In the genomic region with DNA sequence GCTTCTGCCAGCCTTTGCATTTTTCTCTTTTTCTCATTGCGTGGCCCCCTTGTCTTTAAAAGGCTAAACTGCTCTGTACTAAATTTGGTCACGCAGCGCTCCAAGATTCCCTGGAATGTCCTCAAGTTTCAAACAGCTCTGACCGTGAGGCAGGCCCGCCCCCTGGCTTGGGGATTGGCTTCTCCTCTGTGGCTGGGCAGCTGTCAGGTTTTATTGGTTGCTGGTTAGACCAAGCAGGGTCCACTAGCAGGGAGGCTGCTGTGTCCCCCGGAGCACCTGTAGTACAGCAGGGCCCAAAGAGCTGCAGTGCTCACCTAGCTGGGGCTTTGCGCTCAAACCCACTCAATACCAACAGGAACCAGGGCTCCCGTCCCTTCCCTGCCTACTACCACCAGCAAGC, we compare ENCODE assay signal across 9 mouse cellular contexts. TPM values are rescaled to one million over a fixed set of nuclear protein-coding genes. Genes with fewer than 3 reads are reported as not detected.
DNase-seq lines count a peak whose midpoint lies in the region; ATAC-seq and TF ChIP-seq lines count a peak whose summit lies in the region.
"Had no signal": no experiment of that assay in that cellular context is flagged by ENCODE, and none has a peak within 500 bp of the region (broad histone marks: within the 10 kb centered on the region; RNA-seq: fewer than 3 reads in every experiment).

TSS of gene Lmod1 (plus strand) at position 237 of the 400 bp plus-strand sequence.

- H3K4me1 ChIP-seq in midbrain, embryonic 10.5 days: peaks cover 11% of the 10 kb centered on the region
- no peaks in the 10 kb centered on the region for H3K4me1 ChIP-seq in midbrain, embryonic 16.5 days (ENCODE audit: control insufficient read depth, insufficient read depth, low read length)
- H3K4me1 ChIP-seq in embryonic facial prominence, embryonic 15.5 days: peaks cover 15% of the 10 kb centered on the region
- H3K4me1 ChIP-seq in intestine, embryonic 14.5 days (replicated peaks; ENCODE audit: control insufficient read depth, insufficient read depth, low read length): 0 out of 2 replicates have a peak, but pooled peaks cover 3% of the 10 kb centered on the region
- H3K4me1 ChIP-seq in lung, embryonic 14.5 days (ENCODE audit: insufficient read depth): no peaks in the 10 kb centered on the region
- H3K4me1 ChIP-seq: liver, embryonic 15.5 days had no signal

- peaks cover 16% of the 10 kb centered on the region; the same call in 1 of the 2 replicates for H3K27me3 ChIP-seq in midbrain, embryonic 10.5 days (ENCODE audit: low read depth, poor library complexity, severe bottlenecking)
- H3K27me3 ChIP-seq in midbrain, embryonic 16.5 days (ENCODE audit: control insufficient read depth, insufficient read depth, low read depth, low read length): no peaks in the 10 kb centered on the region; the same call in 1 of the 2 replicates
- 0 out of 2 replicates have a peak, but pooled peaks cover 4% of the 10 kb centered on the region for H3K27me3 ChIP-seq in embryonic facial prominence, embryonic 15.5 days
- no peaks in the 10 kb centered on the region for H3K27me3 ChIP-seq in intestine, embryonic 14.5 days (replicated peaks; ENCODE audit: control insufficient read depth, insufficient read depth, low read length)
- H3K27me3 ChIP-seq in lung, embryonic 14.5 days (ENCODE audit: insufficient read depth, low read length): no peaks in the 10 kb centered on the region

- peak; percentile 6; the same call in 1 of the 2 replicates for TF ChIP-seq CTCF in lung, embryonic 14.5 days (IDR thresholded peaks at IDR 0.05; ENCODE audit: low read depth)

- H3K27ac ChIP-seq in midbrain, embryonic 10.5 days (replicated peaks): no peak within 1 kb of the TSS; the same call in 1 of the 2 replicates
- no peak within 1 kb of the TSS for H3K27ac ChIP-seq in midbrain, embryonic 16.5 days (ENCODE audit: low read length)
- H3K27ac ChIP-seq in embryonic facial prominence, embryonic 15.5 days (replicated peaks): peak within 1 kb of the TSS; percentile 51; the same call in 1 of the 2 replicates
- H3K27ac ChIP-seq in intestine, embryonic 14.5 days (ENCODE audit: low read depth): peak within 1 kb of the TSS; percentile 75
- H3K27ac ChIP-seq in lung, embryonic 14.5 days (ENCODE audit: low read depth): peak within 1 kb of the TSS; percentile 75
- H3K27ac ChIP-seq: liver, embryonic 15.5 days had no signal

- H3K36me3 ChIP-seq in midbrain, embryonic 10.5 days: no peaks in the 10 kb centered on the region
- no peaks in the 10 kb centered on the region for H3K36me3 ChIP-seq in midbrain, embryonic 16.5 days (ENCODE audit: control insufficient read depth, insufficient read depth, low read length)
- no peaks in the 10 kb centered on the region for H3K36me3 ChIP-seq in embryonic facial prominence, embryonic 15.5 days
- H3K36me3 ChIP-seq in intestine, embryonic 14.5 days (ENCODE audit: control insufficient read depth, insufficient read depth, low read length): no peaks in the 10 kb centered on the region
- H3K36me3 ChIP-seq in lung, embryonic 14.5 days (ENCODE audit: insufficient read depth): no peaks in the 10 kb centered on the region
- H3K36me3 ChIP-seq: liver, embryonic 15.5 days had no signal

- H3K9ac ChIP-seq in midbrain, embryonic 16.5 days (ENCODE audit: low read depth, low read length): no peak within 1 kb of the TSS
- H3K9ac ChIP-seq in embryonic facial prominence, embryonic 15.5 days: no peak within 1 kb of the TSS
- peak within 1 kb of the TSS; percentile 52 for H3K9ac ChIP-seq in intestine, embryonic 14.5 days (ENCODE audit: low read length)
- H3K9ac ChIP-seq in lung, embryonic 14.5 days: peak within 1 kb of the TSS; percentile 40; the same call in 1 of the 2 replicates
- H3K9ac ChIP-seq: liver, embryonic 15.5 days had no signal

- no peak within 1 kb of the TSS for H3K4me2 ChIP-seq in midbrain, embryonic 16.5 days (ENCODE audit: low read length)
- peak within 1 kb of the TSS; percentile 41 for H3K4me2 ChIP-seq in embryonic facial prominence, embryonic 15.5 days (replicated peaks)
- peak within 1 kb of the TSS; percentile 40 for H3K4me2 ChIP-seq in intestine, embryonic 14.5 days (ENCODE audit: low read length)
- peak within 1 kb of the TSS; percentile 45 for H3K4me2 ChIP-seq in lung, embryonic 14.5 days
- H3K4me2 ChIP-seq: liver, embryonic 15.5 days had no signal

- no peak within 1 kb of the TSS for H3K4me3 ChIP-seq in midbrain, embryonic 10.5 days
- no peak within 1 kb of the TSS for H3K4me3 ChIP-seq in midbrain, embryonic 16.5 days (ENCODE audit: low read depth, low read length)
- peak within 1 kb of the TSS; percentile 14 for H3K4me3 ChIP-seq in embryonic facial prominence, embryonic 15.5 days (replicated peaks)
- peak within 1 kb of the TSS; percentile 32 for H3K4me3 ChIP-seq in intestine, embryonic 14.5 days (ENCODE audit: low read depth, low read length)
- peak within 1 kb of the TSS; percentile 13 for H3K4me3 ChIP-seq in lung, embryonic 14.5 days (ENCODE audit: low read depth, low read length)
- H3K4me3 ChIP-seq: liver, embryonic 15.5 days had no signal

- no peak for ATAC-seq in midbrain, embryonic 16.5 days
- peak; percentile 81 for ATAC-seq in embryonic facial prominence, embryonic 15.5 days (ENCODE audit: insufficient number of reproducible peaks, low FRiP score, low TSS enrichment, low read depth)
- peak; percentile 78; the same call in 1 of the 2 replicates for ATAC-seq in intestine, embryonic 14.5 days (replicated peaks; ENCODE audit: low FRiP score, low TSS enrichment, low read depth)
- ATAC-seq in lung, embryonic 14.5 days (ENCODE audit: insufficient read depth): peak; percentile 97
- no peak for ATAC-seq in granulocyte monocyte progenitor cell, adult 5-6 weeks (replicated peaks; ENCODE audit: poor library complexity, severe bottlenecking)

- no peaks in the 10 kb centered on the region for H3K9me3 ChIP-seq in midbrain, embryonic 10.5 days (replicated peaks)
- H3K9me3 ChIP-seq in midbrain, embryonic 16.5 days (replicated peaks; ENCODE audit: control insufficient read depth, low read length, poor library complexity, severe bottlenecking): no peaks in the 10 kb centered on the region
- no peaks in the 10 kb centered on the region for H3K9me3 ChIP-seq in embryonic facial prominence, embryonic 15.5 days (replicated peaks)
- H3K9me3 ChIP-seq in intestine, embryonic 14.5 days (ENCODE audit: control insufficient read depth, low read length): no peaks in the 10 kb centered on the region
- no peaks in the 10 kb centered on the region for H3K9me3 ChIP-seq in lung, embryonic 14.5 days (ENCODE audit: low read depth, low read length)
- H3K9me3 ChIP-seq: liver, embryonic 15.5 days had no signal

- DNase-seq in midbrain, embryonic 10.5 days (ENCODE audit: low spot score): peak; percentile 64
- DNase-seq in intestine, embryonic 14.5 days (ENCODE audit: low spot score): peak; percentile 74
- peak; percentile 91 for DNase-seq in lung, embryonic 14.5 days
- DNase-seq in urinary bladder, postnatal 4 days (ENCODE audit: low spot score in 2 of 2): peak; percentile 68 to 71
- DNase-seq in layer of hippocampus, adult 8-10 months (ENCODE audit: low spot score in 2 of 2): no peak

- WGBS in midbrain, embryonic 10.5 days: 13% methylated on average over 8 of the region's 8 CpGs
- 15% methylated on average over 8 of the region's 8 CpGs for WGBS in midbrain, embryonic 16.5 days
- WGBS in embryonic facial prominence, embryonic 15.5 days: 15% methylated on average over 8 of the region's 8 CpGs
- 9% methylated on average over 8 of the region's 8 CpGs for WGBS in intestine, embryonic 14.5 days
- WGBS in lung, embryonic 14.5 days: 7% methylated on average over 8 of the region's 8 CpGs

RNA-seq across cellular contexts. Expression of gene Lmod1, which starts in this region (rescaled TPM):
- 0.46 and 0.62 TPM in 2 replicates for polyA plus RNA-seq in midbrain, embryonic 10.5 days (2016; fragmentation: Nextera tagmentation; extraction: Ambion mirVana)
- 0.40 and 0.41 TPM in 2 replicates for polyA plus RNA-seq in midbrain, embryonic 16.5 days (2015; fragmentation: Nextera tagmentation; extraction: Ambion mirVana)
- 1.0 TPM in 2 replicates for polyA plus RNA-seq in embryonic facial prominence, embryonic 15.5 days (2015; fragmentation: Nextera tagmentation; extraction: Ambion mirVana)
- 10.1 and 11.0 TPM in 2 replicates for polyA plus RNA-seq in intestine, embryonic 14.5 days (2014; fragmentation: Nextera tagmentation; extraction: Ambion mirVana)
- 3.1 and 3.8 TPM in 2 replicates for polyA plus RNA-seq in lung, embryonic 14.5 days (2014; fragmentation: Nextera tagmentation; extraction: Ambion mirVana)
- total RNA-seq in granulocyte monocyte progenitor cell, adult 5-6 weeks (2014; fragmentation: Nextera tagmentation): not detected in 2 replicates
- not detected in 2 replicates for total RNA-seq in granulocyte monocyte progenitor cell, adult 5-6 weeks (2017)
- under 1 TPM; 0.70 to 0.96 (median 0.75) TPM for total RNA-seq in layer of hippocampus, adult 8-10 months (2022)

Comparison
In these comparisons a context has a peak if more than half of its experiments do, and no peak if none do; other contexts are left out.
1. Peak in DNase-seq in midbrain, embryonic 10.5 days; RNA of the gene not detected or under 1 TPM.
2. DNase-seq: peak in intestine, embryonic 14.5 days (single experiment), lung, embryonic 14.5 days (single experiment) and urinary bladder, postnatal 4 days (2 of 2); none in layer of hippocampus, adult 8-10 months (0 of 2).
3. H3K27ac ChIP-seq: peak in embryonic facial prominence, embryonic 15.5 days (single experiment), intestine, embryonic 14.5 days (single experiment) and lung, embryonic 14.5 days (single experiment); none in midbrain, embryonic 10.5 days (single experiment) and midbrain, embryonic 16.5 days (single experiment).
4. H3K4me3 ChIP-seq: peak in embryonic facial prominence, embryonic 15.5 days (single experiment), intestine, embryonic 14.5 days (single experiment) and lung, embryonic 14.5 days (single experiment); none in midbrain, embryonic 10.5 days (single experiment) and midbrain, embryonic 16.5 days (single experiment).
5. ATAC-seq: peak in embryonic facial prominence, embryonic 15.5 days (single experiment), intestine, embryonic 14.5 days (single experiment) and lung, embryonic 14.5 days (single experiment); none in midbrain, embryonic 16.5 days (single experiment) and granulocyte monocyte progenitor cell, adult 5-6 weeks (single experiment).
6. H3K9ac ChIP-seq: peak in intestine, embryonic 14.5 days (single experiment) and lung, embryonic 14.5 days (single experiment); none in midbrain, embryonic 16.5 days (single experiment) and embryonic facial prominence, embryonic 15.5 days (single experiment).